Mouse (Mus musculus) CH12.LX (cell line): Measurements from ENCODE around the gene Traip. TPM values are rescaled to one million over a fixed set of nuclear protein-coding genes. Genes with fewer than 3 reads are reported as not detected.

Experiments used
- DNase-seq: peaks from one replicate; pipeline ENCODE4 v3.0.0-alpha.2; 2013; ENCODE audit errors: extremely low read depth
- H3K27ac ChIP-seq: 2 replicates; pipeline ENCODE4 v1.5.1; 2012; ENCODE audit warnings: low read depth, mild to moderate bottlenecking, control low read depth, moderate library complexity; ENCODE audit not compliant: insufficient read depth
- H3K27me3 ChIP-seq: replicated peaks from 2 replicates; pipeline ENCODE3; 2012; ENCODE audit warnings: inconsistent platforms
- H3K36me3 ChIP-seq, 2 experiments: replicated peaks in 1 of 2; 2 replicates each; pipeline versions ENCODE3 to v1.6.1; 2012; ENCODE audit warnings: inconsistent platforms in 1 of 2, low read length in 1 of 2, mild to moderate bottlenecking in 1 of 2, mixed read lengths in 1 of 2, moderate library complexity in 1 of 2; ENCODE audit not compliant: control insufficient read depth in 1 of 2, insufficient read depth in 1 of 2
- H3K4me1 ChIP-seq, 2 experiments: 2 replicates each; pipeline ENCODE4 v1.6.1; 2012; ENCODE audit warnings: inconsistent platforms in 1 of 2, moderate library complexity in 1 of 2; ENCODE audit not compliant: insufficient read depth in 2 of 2, control insufficient read depth in 1 of 2
- H3K4me2 ChIP-seq: 2 replicates; pipeline ENCODE4 v1.6.1; 2012; ENCODE audit warnings: low read depth, mild to moderate bottlenecking, control low read depth; ENCODE audit not compliant: poor library complexity, insufficient read depth, severe bottlenecking
- H3K4me3 ChIP-seq, 3 experiments: fragments of 150-350 bp in 1 of 3; sonication (generic) in 1 of 3; replicated peaks in 1 of 3; 2 replicates each; pipeline versions ENCODE3 to v1.5.1; 2011 to 2012; ENCODE audit warnings: low read depth in 2 of 3, low read length in 2 of 3, mild to moderate bottlenecking in 2 of 3, moderate library complexity in 2 of 3, control low read depth in 1 of 3, improper control_type of control experiment in 1 of 3, inconsistent platforms in 1 of 3, mixed read lengths in 1 of 3; ENCODE audit not compliant: poor library complexity in 1 of 3
- H3K79me2 ChIP-seq: replicated peaks from 2 replicates; pipeline ENCODE4 v1.6.1; 2012; ENCODE audit warnings: mild to moderate bottlenecking, moderate library complexity; ENCODE audit not compliant: control insufficient read depth, poor library complexity, insufficient read depth, severe bottlenecking; ENCODE audit errors: extremely low read depth
- H3K9ac ChIP-seq: 2 replicates; pipeline ENCODE4 v1.6.1; 2012; ENCODE audit warnings: low read depth, mild to moderate bottlenecking, control low read depth, moderate library complexity; ENCODE audit not compliant: insufficient read depth
- H3K9me3 ChIP-seq: replicated peaks from 2 replicates; pipeline ENCODE3; 2012; ENCODE audit warnings: low read length, inconsistent platforms, mixed read lengths
- BHLHE40 ChIP-seq: IDR thresholded peaks from 2 replicates; pipeline ENCODE4 v1.6.1; 2011; ENCODE audit warnings: mild to moderate bottlenecking, low read depth, low read length, improper control_type of control experiment
- CHD1 ChIP-seq: IDR thresholded peaks from 2 replicates; pipeline ENCODE4 v1.6.1; 2012; ENCODE audit warnings: low read depth, low read length, improper control_type of control experiment, inconsistent platforms
- CHD2 ChIP-seq: IDR thresholded peaks from 2 replicates; pipeline ENCODE4 v1.6.1; 2011; ENCODE audit warnings: low read length, improper control_type of control experiment
- CTCF ChIP-seq, 2 experiments: IDR thresholded peaks in 1 of 2; conservative IDR thresholded peaks in 1 of 2; 2 replicates each; pipeline ENCODE4 v1.5.1; 2011 to 2012; ENCODE audit warnings: low read depth in 2 of 2, low read length in 2 of 2, improper control_type of control experiment in 1 of 2, inconsistent platforms in 1 of 2, mild to moderate bottlenecking in 1 of 2, moderate library complexity in 1 of 2
- E2F4 ChIP-seq: IDR thresholded peaks from 2 replicates; pipeline ENCODE4 v1.6.1; 2011; ENCODE audit warnings: low read depth, low read length, improper control_type of control experiment; ENCODE audit not compliant: insufficient replicate concordance
- ELF1 ChIP-seq: IDR thresholded peaks from 2 replicates; pipeline ENCODE4 v1.6.1; 2014; ENCODE audit warnings: low read depth, mild to moderate bottlenecking, inconsistent platforms, low read length, improper control_type of control experiment
- EP300 ChIP-seq: IDR thresholded peaks from 2 replicates; pipeline ENCODE4 v1.6.1; 2011; ENCODE audit warnings: low read length, improper control_type of control experiment
- ETS1 ChIP-seq: conservative IDR thresholded peaks from 2 replicates; pipeline ENCODE4 v1.6.1; 2012; ENCODE audit warnings: low read depth, mild to moderate bottlenecking, inconsistent platforms, low read length, improper control_type of control experiment, moderate library complexity
- IRF4 ChIP-seq: IDR thresholded peaks from 2 replicates; pipeline ENCODE4 v1.6.1; 2014; ENCODE audit warnings: low read depth, mild to moderate bottlenecking, inconsistent platforms, low read length, improper control_type of control experiment
- JUN ChIP-seq: IDR thresholded peaks from 2 replicates; pipeline ENCODE4 v1.6.1; 2011; ENCODE audit warnings: low read depth, mild to moderate bottlenecking, low read length, improper control_type of control experiment, moderate library complexity; ENCODE audit not compliant: insufficient read depth
- KAT2A ChIP-seq: IDR thresholded peaks from 2 replicates; pipeline ENCODE4 v1.6.1; 2012; ENCODE audit warnings: low read length, improper control_type of control experiment, inconsistent platforms; ENCODE audit not compliant: insufficient replicate concordance
- MAFK ChIP-seq: IDR thresholded peaks from 2 replicates; pipeline ENCODE4 v1.6.1; 2011; ENCODE audit warnings: low read length, improper control_type of control experiment; ENCODE audit not compliant: insufficient replicate concordance
- MXI1 ChIP-seq: IDR thresholded peaks from 2 replicates; pipeline ENCODE4 v1.6.1; 2011; ENCODE audit warnings: mild to moderate bottlenecking, low read depth, low read length, improper control_type of control experiment
- MYC ChIP-seq: IDR thresholded peaks from 2 replicates; pipeline ENCODE4 v1.6.1; 2011; ENCODE audit warnings: low read depth, mild to moderate bottlenecking, improper control_type of control experiment, low read length
- PAX5 ChIP-seq: IDR thresholded peaks from 2 replicates; pipeline ENCODE4 v1.6.1; 2012; ENCODE audit warnings: low read length, inconsistent platforms, mixed read lengths
- POLR2A ChIP-seq: IDR thresholded peaks from 2 replicates; pipeline ENCODE4 v1.6.1; 2011; ENCODE audit warnings: low read depth, mild to moderate bottlenecking, improper control_type of control experiment, low read length
- RAD21 ChIP-seq: IDR thresholded peaks from 2 replicates; pipeline ENCODE4 v1.6.1; 2011; ENCODE audit warnings: low read depth, mild to moderate bottlenecking, low read length, improper control_type of control experiment, moderate library complexity
- SIN3A ChIP-seq: IDR thresholded peaks from 2 replicates; pipeline ENCODE4 v1.6.1; 2012; ENCODE audit warnings: low read length, improper control_type of control experiment, inconsistent platforms
- SMC3 ChIP-seq: IDR thresholded peaks from 2 replicates; pipeline ENCODE4 v1.6.1; 2011; ENCODE audit warnings: low read depth, low read length, improper control_type of control experiment
- TCF12 ChIP-seq: IDR thresholded peaks from 2 replicates; pipeline ENCODE4 v1.6.1; 2014; ENCODE audit warnings: low read depth, mild to moderate bottlenecking, inconsistent platforms, low read length, improper control_type of control experiment
- UBTF ChIP-seq: IDR thresholded peaks from 2 replicates; pipeline ENCODE4 v1.6.1; 2012; ENCODE audit warnings: low read depth, mild to moderate bottlenecking, inconsistent platforms, low read length, improper control_type of control experiment, moderate library complexity
- USF1 ChIP-seq: IDR thresholded peaks from 2 replicates; pipeline ENCODE4 v1.6.1; 2014; ENCODE audit warnings: low read depth, mild to moderate bottlenecking, inconsistent platforms, low read length, improper control_type of control experiment
- USF2 ChIP-seq: conservative IDR thresholded peaks from 2 replicates; pipeline ENCODE4 v1.6.1; 2011; ENCODE audit warnings: low read depth, low read length, improper control_type of control experiment
- ZC3H11A ChIP-seq: IDR thresholded peaks from 2 replicates; pipeline ENCODE4 v1.6.1; 2012; ENCODE audit warnings: low read depth, mild to moderate bottlenecking, inconsistent platforms, low read length, improper control_type of control experiment
- ZKSCAN1 ChIP-seq: IDR thresholded peaks from 2 replicates; pipeline ENCODE4 v1.6.1; 2012; ENCODE audit warnings: low read depth, inconsistent platforms, low read length, improper control_type of control experiment, borderline replicate concordance
- ZNF384 ChIP-seq: IDR thresholded peaks from 2 replicates; pipeline ENCODE4 v1.6.1; 2012; ENCODE audit warnings: low read depth, low read length, improper control_type of control experiment, inconsistent platforms
- dilution Hi-C: fragments of 300-500 bp; cut with MboI; formaldehyde crosslinking; loops from 2 replicates; pipeline ENCODE4 v1.14.3; 2020; ENCODE audit warnings: low sequenced_read_pairs; ENCODE audit not compliant: extremely low pct_unique_long_range_greater_than_20kb, extremely low pct_ligation_motif_present
- in situ Hi-C: fragments of 300-500 bp; cut with MboI; formaldehyde crosslinking; loops from 3 replicates; pipeline ENCODE4 v1.14.3; 2019; ENCODE audit warnings: low sequenced_read_pairs, low pct_ligation_motif_present, low pct_unique_long_range_greater_than_20kb, mixed read lengths
- polyA plus RNA-seq: library from polyadenylated mRNA; unstranded; fragments of >175 nt; gene quantifications from 2 replicates; pipeline ENCODE4 v1.2.1, GENCODE M21; 2012; ENCODE audit warnings: low read depth; ENCODE audit not compliant: insufficient read length
- total RNA-seq, 2 experiments: library from RNA; depleted of rRNA; stranded (reverse); fragments of 300-350 nt in 1 of 2; fragments of >200 nt in 1 of 2; gene quantifications; 2 replicates each; pipeline ENCODE4 v1.2.3; 2012 to 2014

Gene Traip
- total and polyA plus RNA-seq, 3 experiments: 21.6 to 33.0 (median 25.6) TPM

- peak; percentile 77 for DNase-seq
- TF ChIP-seq ZC3H11A (peak; percentile 84), CTCF (conservative IDR thresholded peaks at IDR 0.05 in 1 of 2, IDR thresholded peaks at IDR 0.05 in 1 of 2; ENCODE audit: low read depth in 2 of 2, low read length in 2 of 2) (peak; percentile 77 to 98), RAD21 (peak; percentile 95), ELF1 (0 out of 2 replicates have a peak, but pooled peaks have one; percentile 21), SMC3 (peak; percentile 96), UBTF (no peak), MAFK (no peak), JUN (no peak), SIN3A (peak; percentile 63; the same call in 1 of the 2 replicates), TCF12 (peak; percentile 46; the same call in 1 of the 2 replicates), IRF4 (peak; percentile 44; the same call in 1 of the 2 replicates), MYC (peak; percentile 73; the same call in 1 of the 2 replicates), POLR2A (no peak)
- H3K9me3 ChIP-seq: no peaks in the 10 kb centered on the region
- no peak overlapping the region for H3K4me2 ChIP-seq
- in situ Hi-C loops (loop anchor here (5.0 kb wide), 1 partner anchor 34 kb away; the partner anchor contains the start of gene Gm20662), dilution Hi-C loops (no loop called here)
- peaks cover 3 to 25% of the 10 kb centered on the region in 2 experiments for H3K4me1 ChIP-seq
- no peaks in the 10 kb centered on the region for H3K79me2 ChIP-seq
- no peak overlapping the region for H3K4me3 ChIP-seq
- H3K27ac ChIP-seq: no peak overlapping the region
- peaks cover 65 to 95% of the 10 kb centered on the region in 2 experiments for H3K36me3 ChIP-seq
- H3K9ac ChIP-seq: no peak overlapping the region
- H3K27me3 ChIP-seq: no peaks in the 10 kb centered on the region
These were observed 13.8 kb downstream of the Traip start for GRCm38 (mm10) chr9:107963700-107964099.

GRCm38 (mm10) chr9:107964681-107965080 is 14.7 kb downstream of the Traip start:
- peaks cover 65 to 95% of the 10 kb centered on the region in 2 experiments for H3K36me3 ChIP-seq
- TF ChIP-seq ZNF384 (no peak), TCF12 (no peak), KAT2A (no peak), ZKSCAN1 (no peak), CHD2 (no peak), EP300 (no peak), MXI1 (no peak), MAFK (no peak), BHLHE40 (no peak), USF1 (no peak), CTCF (conservative IDR thresholded peaks at IDR 0.05 in 1 of 2, IDR thresholded peaks at IDR 0.05 in 1 of 2; ENCODE audit: low read depth in 2 of 2, low read length in 2 of 2) (no peak), PAX5 (no peak), ETS1 (no peak), CHD1 (no peak), E2F4 (no peak), USF2 (no peak)
- H3K9ac ChIP-seq: no peak overlapping the region
- H3K27me3 ChIP-seq: no peaks in the 10 kb centered on the region
- no peaks in the 10 kb centered on the region for H3K9me3 ChIP-seq
- H3K4me2 ChIP-seq: no peak overlapping the region
- dilution Hi-C loops (no loop called here), in situ Hi-C loops (loop anchor here (5.0 kb wide), 2 partner anchors 33 to 93 kb away; partner anchors contain the start of gene Gm20662)
- H3K4me1 ChIP-seq: peaks cover 3 to 25% of the 10 kb centered on the region in 2 experiments
- DNase-seq: no peak
- no peaks in the 10 kb centered on the region for H3K79me2 ChIP-seq
- H3K27ac ChIP-seq: no peak overlapping the region
- no peak overlapping the region for H3K4me3 ChIP-seq
